Mouse (Mus musculus) liver, adult (tissue): ENCODE data around the gene Dclk3.

Source experiments
- GATA4 ChIP-seq: IDR thresholded peaks from 2 replicates; pipeline ENCODE4 v1.6.1; 2014; ENCODE audit warnings: mild to moderate bottlenecking, low read length; ENCODE audit not compliant: insufficient replicate concordance

Dclk3 gene

DNA sequence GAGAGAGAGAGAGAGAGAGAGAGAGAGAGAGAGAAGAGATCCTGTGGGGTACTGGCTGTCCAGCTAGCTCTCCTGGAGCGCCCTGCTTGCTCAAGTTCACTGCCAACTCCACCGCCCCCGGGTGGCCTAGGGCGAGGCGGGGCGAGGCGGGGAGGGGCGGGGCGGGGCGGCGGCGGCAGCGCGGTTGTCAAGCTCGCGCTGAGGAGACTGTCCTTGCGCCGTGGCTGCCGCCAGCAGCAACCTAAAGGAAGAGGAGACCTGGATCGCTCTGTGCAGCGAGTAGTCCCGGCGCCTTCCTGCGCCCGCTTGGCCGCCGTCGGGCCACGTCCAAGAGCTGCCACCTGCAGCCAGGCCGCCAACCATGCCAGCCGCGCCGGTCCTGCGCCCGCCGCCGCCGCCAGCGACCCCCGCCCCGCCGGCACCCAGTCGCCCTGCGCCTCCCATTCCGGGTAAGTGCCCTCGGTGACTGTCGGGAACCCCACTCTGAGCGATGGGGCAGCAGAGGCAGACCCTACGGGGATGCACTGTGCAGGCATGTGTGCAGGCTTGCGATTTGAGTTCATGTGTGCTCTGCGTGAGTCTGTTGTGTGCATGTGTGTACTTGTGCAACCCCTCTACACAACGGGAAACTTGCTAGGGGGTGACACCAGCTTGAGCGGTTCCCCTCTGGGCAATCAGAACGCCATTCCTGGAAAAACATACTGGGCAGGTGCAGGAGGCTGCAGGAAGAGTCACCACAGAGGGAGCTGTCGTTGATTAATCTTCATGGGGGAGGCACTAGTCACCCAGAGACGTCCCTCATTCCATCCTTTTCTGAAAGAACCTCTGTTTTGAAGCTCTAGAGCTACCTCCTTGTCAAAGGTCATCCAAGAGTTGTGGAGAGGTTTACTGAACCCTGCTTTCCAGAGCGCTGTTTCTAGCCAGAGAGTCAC lies at the start of gene Dclk3:
Dclk3 (plus strand) TSS at position 178 of the 932 bp plus-strand sequence.
- no peak for TF ChIP-seq GATA4

DNA sequence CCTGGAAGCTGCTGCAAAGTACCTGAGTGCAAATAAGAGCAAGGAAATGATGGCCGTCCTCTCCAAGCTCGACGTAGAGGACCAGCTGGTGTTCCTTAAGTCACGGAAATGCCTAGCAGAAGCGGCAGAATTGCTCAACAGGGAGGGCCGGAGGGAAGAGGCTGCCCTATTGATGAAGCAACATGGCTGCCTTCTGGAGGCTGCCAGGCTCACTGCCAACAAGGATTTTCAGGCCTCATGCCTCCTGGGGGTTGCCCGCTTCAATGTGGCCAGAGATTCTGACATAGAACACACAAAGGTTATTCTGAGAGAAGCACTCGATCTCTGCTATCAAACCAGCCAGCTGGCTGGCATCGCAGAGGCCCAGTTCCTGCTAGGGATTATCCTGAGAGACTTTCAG lies 48.9 kb upstream of the Dclk3 start:
- TF ChIP-seq GATA4, result no peak

DNA sequence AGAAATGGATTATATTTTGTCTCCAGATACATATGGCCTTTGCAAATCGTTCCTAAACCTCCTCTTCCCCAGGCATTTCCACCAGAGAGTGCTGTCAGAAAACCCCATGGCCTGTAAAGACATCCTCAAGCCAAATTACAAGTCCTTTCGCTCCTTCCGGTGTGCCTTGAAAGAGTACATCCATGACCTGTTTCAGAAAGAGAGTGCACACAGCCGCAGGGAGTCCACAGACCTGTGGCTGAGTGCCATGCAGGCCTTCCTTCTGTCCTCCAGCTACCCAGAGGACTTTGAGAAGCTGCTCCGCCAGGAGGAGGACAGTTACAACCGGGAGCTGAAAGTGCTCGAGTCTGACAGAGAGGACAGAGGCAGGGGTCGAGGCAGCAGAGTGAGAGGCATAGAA lies 47.8 kb upstream of the Dclk3 start:
- no peak for TF ChIP-seq GATA4

DNA sequence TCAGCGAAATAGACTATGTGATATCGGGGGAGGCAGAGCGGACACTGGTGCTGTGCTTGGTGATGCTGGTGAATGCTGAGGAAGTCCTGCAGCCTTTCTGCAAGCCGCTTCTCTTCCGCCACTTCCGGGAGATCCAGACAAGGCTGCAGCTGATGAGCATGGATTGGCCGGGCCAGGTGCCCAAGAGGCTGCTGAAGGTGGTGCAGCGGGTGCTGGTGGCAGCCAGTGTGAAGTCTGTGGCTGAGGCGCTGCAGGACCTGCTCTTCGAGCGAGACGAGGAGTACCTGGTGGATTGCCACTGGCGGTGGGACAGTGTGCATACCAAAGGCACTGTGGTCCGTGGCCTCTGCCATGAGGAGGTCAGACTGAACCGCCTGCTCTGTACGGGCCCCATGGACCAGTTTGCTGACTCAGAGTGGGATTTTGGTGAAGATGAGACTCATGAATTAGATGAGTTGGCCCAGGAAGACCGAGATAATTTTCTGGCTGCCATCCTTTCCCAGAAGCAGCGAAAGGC lies 46.9 kb upstream of the Dclk3 start:
- no peak for TF ChIP-seq GATA4

DNA sequence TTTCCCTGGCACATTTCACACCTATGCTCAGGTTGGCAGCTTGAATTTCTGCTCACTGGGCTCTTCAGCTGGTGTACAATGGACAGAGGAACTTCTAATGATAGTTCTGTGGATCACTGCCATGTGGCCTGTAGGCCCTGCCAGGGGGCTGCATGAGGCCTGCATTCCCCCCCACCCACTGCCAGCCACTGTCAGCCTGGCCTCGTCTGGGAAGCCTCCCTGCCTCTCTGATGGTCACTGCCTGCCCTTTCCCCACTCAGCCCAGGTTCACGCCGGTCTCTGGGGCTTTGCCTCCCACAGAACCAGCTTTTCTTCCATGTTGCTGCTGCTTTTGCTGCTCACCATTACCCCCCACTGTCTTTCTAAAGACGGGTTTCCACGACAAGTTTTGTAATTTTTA lies 43.6 kb upstream of the Dclk3 start:
- TF ChIP-seq GATA4, result no peak

DNA sequence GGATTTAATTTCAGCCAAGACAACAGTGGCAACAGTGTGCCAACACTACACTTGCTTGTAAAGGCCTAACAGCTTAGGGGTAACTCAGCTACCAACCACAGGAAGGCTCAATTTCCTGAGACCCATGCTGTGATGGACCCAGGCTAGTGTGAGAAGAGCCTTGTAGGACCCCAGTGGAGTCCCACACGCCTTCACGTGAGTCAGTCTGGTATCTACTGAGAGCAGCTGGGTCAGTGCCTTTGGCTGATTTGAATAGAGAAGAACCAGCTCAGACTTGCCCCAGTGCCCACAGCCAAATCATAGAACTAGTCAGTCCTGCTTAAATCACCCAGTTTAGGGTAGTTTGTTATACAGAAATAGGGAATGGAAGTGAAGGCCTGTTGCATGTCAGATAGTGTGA lies 40.8 kb upstream of the Dclk3 start:
- TF ChIP-seq GATA4, result no peak

DNA sequence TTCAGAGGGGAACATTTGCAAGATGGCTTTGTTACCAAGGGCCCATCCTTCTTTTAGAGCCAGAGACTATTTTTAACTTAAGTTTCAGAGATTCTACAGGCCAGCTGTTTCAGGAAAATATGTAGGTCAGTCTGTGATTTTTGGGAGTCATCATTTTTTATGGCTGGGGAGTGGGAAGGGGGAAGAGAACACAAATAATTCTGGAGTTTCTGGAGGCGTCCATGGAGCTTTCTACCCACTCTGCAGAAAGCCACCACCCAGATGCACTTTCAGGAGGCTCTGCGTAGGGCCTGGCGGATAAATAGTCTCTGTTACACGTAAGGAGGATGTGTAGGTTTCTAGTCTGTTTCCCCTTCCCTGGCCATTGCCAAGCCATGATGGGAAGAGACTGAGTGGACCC lies 38.8 kb upstream of the Dclk3 start:
- no peak for TF ChIP-seq GATA4

DNA sequence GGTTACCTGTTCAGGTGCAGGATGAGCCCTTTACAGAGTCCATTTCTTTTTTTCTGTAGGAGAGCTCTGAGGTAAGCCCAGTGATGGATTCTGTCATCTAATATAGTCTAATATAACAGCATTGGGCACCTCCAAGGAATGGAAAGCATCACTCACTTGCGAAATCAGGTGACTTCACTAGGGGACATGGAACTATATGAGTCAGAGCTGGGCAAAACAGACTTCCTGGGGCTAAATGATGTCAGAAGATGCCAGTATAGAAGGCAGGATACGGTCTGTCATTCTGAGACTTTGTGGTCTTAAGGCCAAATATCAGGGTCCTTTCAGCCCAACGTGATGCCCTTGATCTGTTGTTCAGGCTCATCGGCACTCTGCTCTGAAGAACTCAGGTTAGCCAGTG lies 35.7 kb upstream of the Dclk3 start:
- no peak for TF ChIP-seq GATA4

DNA sequence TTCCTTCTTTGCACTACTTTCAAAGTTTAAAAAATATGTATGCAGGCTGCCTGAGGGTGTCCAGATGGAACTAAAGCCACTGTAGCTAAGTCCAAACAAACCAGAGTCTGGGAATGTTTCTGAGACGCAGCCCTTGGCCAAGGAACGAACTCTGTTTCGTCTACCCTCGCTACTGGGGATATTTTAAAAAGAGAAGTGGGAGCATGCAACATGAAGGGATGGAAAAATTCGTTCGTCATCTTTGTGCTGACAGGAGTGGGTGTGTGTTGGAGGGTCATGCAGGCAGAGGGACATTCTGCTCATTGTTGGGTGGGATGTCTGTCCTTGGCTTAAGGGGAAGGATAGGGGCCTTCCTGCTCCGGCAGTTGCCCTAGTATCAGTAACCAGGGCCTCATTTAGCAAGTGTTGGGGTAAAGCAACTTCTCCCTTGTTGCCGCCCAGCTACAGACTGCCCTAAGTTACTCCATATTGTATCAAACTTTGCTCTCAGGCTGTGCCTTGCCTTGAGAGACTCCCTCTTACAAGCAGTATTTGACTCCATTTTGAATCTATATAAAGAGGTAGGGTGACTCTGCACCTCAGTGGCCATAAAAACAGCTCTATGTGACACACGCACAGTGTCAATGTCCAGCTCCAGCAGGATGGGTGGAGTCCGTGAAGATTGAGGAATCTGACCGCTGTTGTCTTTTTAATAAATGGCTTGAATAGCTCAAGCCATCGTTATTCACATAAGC lies 34.4 kb upstream of the Dclk3 start:
- TF ChIP-seq GATA4, result no peak

DNA sequence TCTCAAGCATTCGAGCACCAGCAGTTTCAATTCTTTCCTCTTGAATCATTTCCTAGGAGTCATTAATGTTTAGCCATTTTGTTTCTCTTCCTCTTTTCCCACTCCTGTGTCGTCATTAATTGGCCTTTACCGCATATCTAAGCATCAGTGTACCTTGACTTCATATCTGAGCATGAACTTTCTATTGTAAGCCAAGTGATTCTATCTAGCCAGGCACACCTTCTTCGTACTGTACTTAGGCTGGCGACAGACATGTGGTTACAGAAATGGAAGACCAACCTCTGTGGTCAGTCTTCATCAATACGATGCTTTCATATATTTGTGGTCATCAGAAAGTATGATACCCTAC lies 33.8 kb upstream of the Dclk3 start:
- no peak for TF ChIP-seq GATA4

DNA sequence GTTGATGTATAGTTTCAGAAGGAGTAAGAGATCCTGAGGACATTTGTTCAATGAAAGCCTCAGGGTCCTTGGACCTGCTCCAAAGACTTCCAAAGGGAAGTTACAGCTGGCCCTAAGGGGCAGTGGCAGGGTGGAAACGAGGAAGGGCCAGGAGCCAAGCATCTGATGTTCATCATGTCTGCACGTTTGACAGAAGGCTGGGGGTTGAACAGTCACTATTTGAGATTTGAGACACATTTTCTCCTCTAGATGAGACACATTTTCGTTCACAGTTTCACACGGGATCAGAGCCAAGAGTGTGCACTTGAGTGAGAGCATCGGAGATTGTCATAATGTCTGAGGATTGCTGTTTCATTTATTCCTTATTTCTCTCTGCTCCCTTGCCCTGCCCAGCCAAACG lies 30.9 kb upstream of the Dclk3 start:
- no peak for TF ChIP-seq GATA4

DNA sequence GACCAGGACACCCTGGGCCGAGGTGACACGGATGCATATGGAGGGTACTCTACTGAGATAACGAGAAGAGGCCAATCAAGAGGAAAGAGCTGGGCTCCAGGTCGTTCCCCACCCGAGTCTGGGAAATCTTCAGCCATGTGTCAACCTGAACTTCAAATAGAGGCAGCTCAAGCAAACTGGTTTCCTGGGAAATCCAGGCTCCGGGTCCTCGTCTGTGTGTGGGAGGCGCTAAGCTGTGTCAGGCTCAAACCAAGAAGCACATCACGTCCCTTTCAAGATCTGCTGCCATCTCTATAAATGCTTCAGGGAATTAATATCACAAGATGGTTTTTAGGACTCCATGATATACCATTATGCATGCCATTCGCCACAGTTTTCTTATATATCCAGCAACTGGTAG lies 30.5 kb upstream of the Dclk3 start:
- TF ChIP-seq GATA4, result no peak

DNA sequence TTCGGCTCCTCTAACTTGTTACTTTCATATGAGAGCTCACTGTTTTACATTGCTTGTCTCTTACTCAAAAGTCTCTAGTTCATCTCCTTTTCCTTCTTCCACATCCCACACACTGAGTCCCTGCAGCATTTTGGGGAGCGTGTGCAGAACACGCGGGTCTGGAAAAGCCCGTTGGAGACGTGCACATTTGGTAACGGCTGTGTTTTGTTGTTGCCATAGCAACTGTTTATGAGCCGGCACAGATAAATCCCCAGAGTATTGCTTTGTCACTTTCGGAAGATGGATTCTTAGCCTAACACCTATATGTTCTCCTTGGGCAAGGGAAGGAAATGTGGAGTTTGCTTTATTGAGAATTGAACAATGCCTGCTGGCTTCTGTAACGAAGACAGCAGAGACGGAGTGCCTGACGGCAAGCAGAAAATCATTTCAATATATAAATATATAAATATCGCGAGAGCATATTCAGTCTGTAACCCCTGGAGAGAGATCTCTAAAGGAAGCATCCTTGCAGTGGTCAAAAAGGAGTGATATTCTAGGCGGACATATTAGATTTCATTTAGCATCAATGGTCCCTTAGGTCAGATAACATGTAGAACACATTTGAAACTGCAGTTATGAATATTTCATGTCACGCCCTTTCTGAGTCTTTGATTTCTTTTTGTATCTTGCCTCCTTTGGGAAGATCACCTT lies 26.3 kb upstream of the Dclk3 start:
- no peak for TF ChIP-seq GATA4

DNA sequence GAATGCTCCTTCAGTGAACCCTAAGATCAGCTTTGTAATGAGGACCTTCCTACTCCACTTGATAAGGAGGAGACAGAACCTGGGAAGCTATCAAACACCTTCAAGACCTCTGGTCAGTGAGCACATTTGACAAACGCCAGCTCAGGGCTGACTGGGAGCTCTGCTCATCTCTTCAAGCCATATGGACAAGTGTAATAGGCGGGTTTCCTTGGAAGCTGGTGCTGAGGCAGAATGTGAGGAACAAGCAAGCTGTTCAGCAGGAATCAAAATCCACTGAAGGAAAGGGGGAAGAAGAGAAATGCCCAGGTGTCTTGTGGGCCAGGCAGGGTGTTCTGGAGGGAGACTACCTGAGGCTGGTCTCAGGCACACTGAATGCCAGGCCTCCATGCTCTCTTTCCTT lies 17.0 kb upstream of the Dclk3 start:
- no peak for TF ChIP-seq GATA4

DNA sequence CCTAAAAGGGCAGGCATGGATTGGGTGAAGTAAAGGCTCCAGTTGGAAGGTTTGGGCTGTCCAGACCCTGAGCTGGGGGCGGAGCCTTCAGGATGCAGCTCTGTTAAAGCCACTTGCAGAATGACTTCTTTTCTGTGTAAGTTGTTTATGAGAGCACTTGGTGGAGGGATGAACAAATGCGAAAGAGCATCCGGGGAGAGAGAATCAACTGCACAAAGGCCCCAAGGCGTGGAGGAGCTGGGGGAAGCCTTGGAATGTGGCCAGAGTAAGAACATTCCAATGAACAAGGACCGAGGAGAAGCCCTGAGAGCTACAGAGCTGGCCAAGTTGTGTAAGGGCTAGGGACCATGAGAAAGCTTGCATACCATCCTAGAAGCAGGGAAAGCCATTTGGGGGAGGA lies 16.3 kb upstream of the Dclk3 start:
- TF ChIP-seq GATA4, result no peak

DNA sequence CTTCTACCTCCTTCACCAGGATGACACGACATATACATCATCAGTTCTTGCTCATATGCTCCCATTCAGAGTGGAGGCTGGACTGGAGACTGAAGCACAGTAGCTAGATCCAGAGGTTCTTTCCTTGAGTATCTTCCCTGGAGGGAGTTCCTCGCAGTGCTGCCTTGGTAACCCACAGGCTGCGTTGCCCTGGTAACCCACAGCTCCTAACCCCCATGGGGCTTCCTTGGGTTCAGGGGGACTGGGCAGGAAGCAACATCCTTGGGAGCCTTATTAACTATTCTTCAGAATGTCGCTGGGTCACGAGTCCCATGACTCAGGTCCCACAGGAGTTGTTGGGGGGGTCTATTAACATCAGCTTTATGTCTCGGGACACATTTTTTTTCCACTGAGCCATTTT lies 13.8 kb upstream of the Dclk3 start:
- TF ChIP-seq GATA4, result no peak
